In the genomic region with DNA sequence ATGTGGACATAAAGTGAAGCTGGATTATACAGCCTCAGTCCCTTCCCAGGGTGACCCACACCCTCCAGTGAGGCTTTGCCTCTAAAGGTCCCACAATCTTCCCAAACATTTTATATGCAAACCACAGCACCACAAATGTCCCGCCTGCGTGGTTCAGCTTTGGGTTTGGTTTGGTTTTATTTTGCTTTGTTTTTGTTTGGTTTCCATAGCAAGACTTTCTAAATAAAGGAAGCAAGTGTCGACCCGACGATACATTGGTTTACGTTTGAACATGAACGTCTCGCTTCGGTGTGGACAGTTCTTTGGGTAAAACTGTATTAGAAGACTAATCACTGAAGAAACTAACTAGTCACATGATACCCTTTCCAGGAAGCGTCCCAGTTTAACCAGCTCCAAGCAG, we compare ENCODE assay signal across 19 mouse cellular contexts. TPM values are rescaled to one million over a fixed set of nuclear protein-coding genes. Genes with fewer than 3 reads are reported as not detected.
A peak's percentile ranks its signal among the peaks of the same experiment; 100 is the strongest.
DNase-seq lines count a peak whose midpoint lies in the region; ATAC-seq lines count a peak whose summit lies in the region.
"Had no signal": no experiment of that assay in that cellular context is flagged by ENCODE, and none has a peak within 500 bp of the region (broad histone marks: within the 10 kb centered on the region; RNA-seq: fewer than 3 reads in every experiment).

No protein-coding gene starts in this region.

- H3K4me2 ChIP-seq in heart, embryonic 11.5 days = no peak overlapping the region
- H3K4me2 ChIP-seq: forebrain, embryonic 12.5 days; lung, embryonic 15.5 days had no signal

- no peak for ATAC-seq in heart, embryonic 11.5 days (replicated peaks; ENCODE audit: insufficient number of reproducible peaks, low FRiP score, low TSS enrichment)
- ATAC-seq: hindbrain, embryonic 16.5 days had no signal

- H3K27ac ChIP-seq in heart, embryonic 11.5 days (ENCODE audit: low read depth, low read length) = no peak overlapping the region
- H3K27ac ChIP-seq: forebrain, embryonic 12.5 days; lung, embryonic 15.5 days had no signal

- WGBS in heart, embryonic 11.5 days (ENCODE audit: insufficient replicate concordance) = 54% methylated on average over 10 of the region's 10 CpGs

- no peaks in the 10 kb centered on the region for H3K27me3 ChIP-seq in heart, embryonic 11.5 days (ENCODE audit: control insufficient read depth, insufficient read depth, low read length)
- H3K27me3 ChIP-seq: forebrain, embryonic 12.5 days; lung, embryonic 15.5 days had no signal

- H3K4me1 ChIP-seq in heart, embryonic 11.5 days (ENCODE audit: control insufficient read depth, insufficient read depth, low read length) = no peaks in the 10 kb centered on the region
- H3K4me1 ChIP-seq: forebrain, embryonic 12.5 days; lung, embryonic 15.5 days had no signal

- DNase-seq in heart, adult 8-10 months (ENCODE audit: low spot score) = peak; percentile 6
- DNase-seq in lung, postnatal 36 days = peak; percentile 13
- DNase-seq in lung, postnatal 14 days = no peak
- peak; percentile 64 for DNase-seq in induced T-regulatory cell, adult 2 months (ENCODE audit: low read depth)
- no peak for DNase-seq in right cerebral cortex, postnatal 25 days
- no peak for DNase-seq in embryo, embryonic 10 days (ENCODE audit: low spot score)
- DNase-seq: cerebellum, adult 18-20 months; cerebellum, postnatal 36 days; kidney, adult 11 months; kidney, postnatal 10 days; left cerebral cortex, postnatal 4 days; midbrain, embryonic 14.5 days; right cerebral cortex, postnatal 14 days; thymus, adult 2 months had no signal

- no peaks in the 10 kb centered on the region for H3K9me3 ChIP-seq in heart, embryonic 11.5 days (replicated peaks; ENCODE audit: control insufficient read depth, low read length)
- H3K9me3 ChIP-seq: forebrain, embryonic 12.5 days; G1E; lung, embryonic 15.5 days had no signal

- no peaks in the 10 kb centered on the region for H3K36me3 ChIP-seq in heart, embryonic 11.5 days (ENCODE audit: control insufficient read depth, insufficient read depth, low read length)
- H3K36me3 ChIP-seq: forebrain, embryonic 12.5 days; G1E; lung, embryonic 15.5 days had no signal

- H3K4me3 ChIP-seq in heart, embryonic 11.5 days (ENCODE audit: low read depth, low read length) = no peak overlapping the region
- H3K4me3 ChIP-seq: forebrain, embryonic 12.5 days; lung, embryonic 15.5 days had no signal

- no peak overlapping the region for H3K9ac ChIP-seq in heart, embryonic 11.5 days (ENCODE audit: low read depth, low read length)
- H3K9ac ChIP-seq: forebrain, embryonic 12.5 days; lung, embryonic 15.5 days had no signal

RNA-seq across cellular contexts. Expression of gene Rabgap1l, which starts 49.6 kb away (rescaled TPM):
- total RNA-seq in heart, adult 8-10 months (2022) = 10 to 100 TPM; 61.7 to 86.7 (median 68.5) TPM
- polyA plus RNA-seq in heart, embryonic 11.5 days (2014; fragmentation: Nextera tagmentation; extraction: Ambion mirVana) = 53.5 and 58.1 TPM in 2 replicates

Comparison
In these comparisons a context has a peak if more than half of its experiments do, and no peak if none do; other contexts are left out.
1. DNase-seq: peak in heart, adult 8-10 months (single experiment), lung, postnatal 36 days (single experiment) and induced T-regulatory cell, adult 2 months (single experiment); none in lung, postnatal 14 days (single experiment), right cerebral cortex, postnatal 25 days (single experiment) and embryo, embryonic 10 days (single experiment).